Mouse (Mus musculus): Measurements from ENCODE around the gene Trpm3. TPM values are rescaled to one million over a fixed set of nuclear protein-coding genes. Genes with fewer than 3 reads are reported as not detected.

Trpm3 gene
- polyA plus RNA-seq, 1 experiment = 0.30 TPM

DNA sequence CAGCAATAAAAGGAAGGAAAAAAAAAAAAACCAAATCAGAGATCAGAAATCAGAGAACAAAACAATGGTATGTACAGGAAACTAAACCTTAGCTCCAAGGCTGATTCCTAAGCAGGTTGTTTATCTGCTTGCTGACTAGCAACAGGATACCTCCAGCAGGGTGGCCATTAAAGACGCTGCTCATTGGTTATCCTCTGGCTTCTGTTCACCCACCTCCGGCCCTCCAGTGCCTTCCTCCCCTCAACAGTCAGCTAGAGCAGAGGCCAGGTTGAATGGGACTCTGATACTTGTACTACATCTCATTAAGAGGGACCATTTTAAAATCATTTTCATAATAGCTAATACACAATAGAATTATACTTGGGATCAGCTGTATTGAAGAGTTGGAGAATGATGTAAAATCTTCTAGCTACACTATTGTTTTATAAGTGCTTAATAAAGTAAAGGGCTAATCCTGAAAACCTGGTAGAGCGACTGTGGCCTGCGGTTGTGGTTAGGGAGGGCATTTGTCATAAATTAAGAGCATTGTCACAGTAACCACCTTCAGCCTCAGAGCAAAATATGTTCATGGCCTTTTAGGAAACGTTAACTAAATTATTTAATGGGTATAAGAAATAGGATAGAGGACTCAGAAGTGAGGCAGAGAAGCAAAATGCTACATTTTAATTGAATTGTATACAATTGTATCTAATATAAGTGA lies 469.3 kb downstream of the Trpm3 start:
- TF ChIP-seq CTCF (IDR thresholded peaks at IDR 0.05; ENCODE audit: borderline replicate concordance, control insufficient read depth, extremely low read depth, insufficient read depth, low read length, poor library complexity) (no peak), POLR2A (IDR thresholded peaks at IDR 0.05; ENCODE audit: control insufficient read depth, extremely low read depth, insufficient read depth, low read length, poor library complexity) (no peak)
- Histone ChIP-seq H3K27me3 (ENCODE audit: control insufficient read depth, insufficient read depth, low read length) (no peaks in the 10 kb centered on the region), H3K27ac (ENCODE audit: control insufficient read depth, insufficient read depth, low read length) (no peak overlapping the region), H3K4me1 (replicated peaks; ENCODE audit: control insufficient read depth, insufficient read depth, low read length) (no peaks in the 10 kb centered on the region), H3K36me3 (ENCODE audit: control insufficient read depth, insufficient read depth, low read length) (no peaks in the 10 kb centered on the region), H3K4me3 (ENCODE audit: control insufficient read depth, insufficient read depth, low read length) (no peak overlapping the region)
- no peak for DNase-seq
- WGBS = 22% methylated on average over 5 of the region's 5 CpGs

DNA sequence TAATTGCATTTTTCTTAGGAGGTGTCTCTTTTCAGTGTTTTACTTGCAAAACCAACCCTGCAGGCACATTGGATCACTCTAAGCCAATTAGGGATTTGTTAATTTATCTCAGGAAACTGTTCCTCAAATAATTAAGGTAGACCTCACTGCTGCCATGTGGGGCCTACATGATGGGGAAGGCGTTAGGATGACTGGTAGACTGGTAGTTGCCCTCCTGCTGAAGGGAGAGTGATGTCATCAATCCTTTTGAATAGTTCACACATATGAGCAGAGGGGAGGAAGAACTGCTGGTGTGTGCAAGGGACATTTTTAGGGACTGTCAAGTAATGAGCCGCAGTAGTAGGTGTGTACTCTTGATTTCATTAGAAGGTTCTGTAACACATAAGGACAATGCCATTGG lies 472.8 kb downstream of the Trpm3 start:
- H3K4me1 ChIP-seq (replicated peaks; ENCODE audit: control insufficient read depth, insufficient read depth, low read length) = no peaks in the 10 kb centered on the region
- TF ChIP-seq CTCF (IDR thresholded peaks at IDR 0.05; ENCODE audit: borderline replicate concordance, control insufficient read depth, extremely low read depth, insufficient read depth, low read length, poor library complexity) = no peak
- TF ChIP-seq POLR2A (IDR thresholded peaks at IDR 0.05; ENCODE audit: control insufficient read depth, extremely low read depth, insufficient read depth, low read length, poor library complexity) = no peak
- H3K27ac ChIP-seq (ENCODE audit: control insufficient read depth, insufficient read depth, low read length) = no peak overlapping the region
- 96% methylated on average over 2 of the region's 2 CpGs for WGBS
- H3K36me3 ChIP-seq (ENCODE audit: control insufficient read depth, insufficient read depth, low read length) = no peaks in the 10 kb centered on the region
- no peaks in the 10 kb centered on the region for H3K27me3 ChIP-seq (ENCODE audit: control insufficient read depth, insufficient read depth, low read length)
- DNase-seq = no peak
- H3K4me3 ChIP-seq (ENCODE audit: control insufficient read depth, insufficient read depth, low read length) = no peak overlapping the region

- WGBS = 91% methylated on average over 6 of the region's 6 CpGs
- DNase-seq = no peak
- TF ChIP-seq POLR2A (IDR thresholded peaks at IDR 0.05; ENCODE audit: control insufficient read depth, extremely low read depth, insufficient read depth, low read length, poor library complexity) = no peak
- TF ChIP-seq CTCF (IDR thresholded peaks at IDR 0.05; ENCODE audit: borderline replicate concordance, control insufficient read depth, extremely low read depth, insufficient read depth, low read length, poor library complexity) = no peak
- Histone ChIP-seq H3K4me3 (ENCODE audit: control insufficient read depth, insufficient read depth, low read length) (no peak overlapping the region), H3K27ac (ENCODE audit: control insufficient read depth, insufficient read depth, low read length) (no peak overlapping the region), H3K36me3 (ENCODE audit: control insufficient read depth, insufficient read depth, low read length) (no peaks in the 10 kb centered on the region), H3K4me1 (replicated peaks; ENCODE audit: control insufficient read depth, insufficient read depth, low read length) (no peaks in the 10 kb centered on the region), H3K27me3 (ENCODE audit: control insufficient read depth, insufficient read depth, low read length) (no peaks in the 10 kb centered on the region)
Measured at GRCm38 (mm10) chr19:22615367-22615766, 476.5 kb downstream of the Trpm3 start.

GRCm38 (mm10) chr19:22624801-22625513 lies 486.1 kb downstream of the Trpm3 start:
- H3K36me3 ChIP-seq (ENCODE audit: control insufficient read depth, insufficient read depth, low read length) = no peaks in the 10 kb centered on the region
- no peak overlapping the region for H3K4me3 ChIP-seq (ENCODE audit: control insufficient read depth, insufficient read depth, low read length)
- H3K4me1 ChIP-seq (replicated peaks; ENCODE audit: control insufficient read depth, insufficient read depth, low read length) = no peaks in the 10 kb centered on the region
- DNase-seq = no peak
- 81% methylated on average over 3 of the region's 3 CpGs for WGBS
- no peak for TF ChIP-seq CTCF (IDR thresholded peaks at IDR 0.05; ENCODE audit: borderline replicate concordance, control insufficient read depth, extremely low read depth, insufficient read depth, low read length, poor library complexity)
- no peak overlapping the region for H3K27ac ChIP-seq (ENCODE audit: control insufficient read depth, insufficient read depth, low read length)
- H3K27me3 ChIP-seq (ENCODE audit: control insufficient read depth, insufficient read depth, low read length) = no peaks in the 10 kb centered on the region

DNA sequence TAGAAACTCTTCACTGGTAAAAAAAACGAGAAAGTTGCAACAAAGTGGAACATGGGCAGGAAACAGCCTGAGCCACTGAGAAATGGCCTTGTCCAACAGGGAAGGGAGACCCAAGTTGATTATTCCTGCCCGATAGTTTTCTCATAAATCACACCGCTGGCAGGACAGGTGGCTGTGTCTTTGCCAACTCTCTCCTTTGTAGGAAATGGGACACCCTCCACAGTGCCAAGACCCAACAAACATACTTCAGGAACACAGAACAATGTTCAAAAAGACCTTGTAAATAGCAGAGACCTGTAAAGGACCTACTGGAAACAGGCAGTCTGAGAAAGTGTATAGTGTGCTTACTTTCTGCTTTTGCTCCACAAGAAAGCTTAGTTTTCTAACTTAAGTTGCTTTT lies 490.0 kb downstream of the Trpm3 start:
- Histone ChIP-seq H3K27ac (ENCODE audit: control insufficient read depth, insufficient read depth, low read length) (no peak overlapping the region), H3K36me3 (ENCODE audit: control insufficient read depth, insufficient read depth, low read length) (no peaks in the 10 kb centered on the region), H3K27me3 (ENCODE audit: control insufficient read depth, insufficient read depth, low read length) (no peaks in the 10 kb centered on the region), H3K4me1 (replicated peaks; ENCODE audit: control insufficient read depth, insufficient read depth, low read length) (no peaks in the 10 kb centered on the region), H3K4me3 (ENCODE audit: control insufficient read depth, insufficient read depth, low read length) (no peak overlapping the region)
- WGBS = 68% methylated on average over 3 of the region's 3 CpGs
- TF ChIP-seq CTCF (IDR thresholded peaks at IDR 0.05; ENCODE audit: borderline replicate concordance, control insufficient read depth, extremely low read depth, insufficient read depth, low read length, poor library complexity) (no peak), POLR2A (IDR thresholded peaks at IDR 0.05; ENCODE audit: control insufficient read depth, extremely low read depth, insufficient read depth, low read length, poor library complexity) (no peak)
- no peak for DNase-seq

GRCm38 (mm10) chr19:22631316-22631715 lies 492.5 kb downstream of the Trpm3 start:
- WGBS = 79% methylated on average over 6 of the region's 6 CpGs
- Histone ChIP-seq H3K27me3 (ENCODE audit: control insufficient read depth, insufficient read depth, low read length) (no peaks in the 10 kb centered on the region), H3K27ac (ENCODE audit: control insufficient read depth, insufficient read depth, low read length) (no peak overlapping the region), H3K36me3 (ENCODE audit: control insufficient read depth, insufficient read depth, low read length) (no peaks in the 10 kb centered on the region), H3K4me1 (replicated peaks; ENCODE audit: control insufficient read depth, insufficient read depth, low read length) (no peaks in the 10 kb centered on the region), H3K4me3 (ENCODE audit: control insufficient read depth, insufficient read depth, low read length) (no peak overlapping the region)
- DNase-seq = no peak
- no peak for TF ChIP-seq POLR2A (IDR thresholded peaks at IDR 0.05; ENCODE audit: control insufficient read depth, extremely low read depth, insufficient read depth, low read length, poor library complexity)
- TF ChIP-seq CTCF (IDR thresholded peaks at IDR 0.05; ENCODE audit: borderline replicate concordance, control insufficient read depth, extremely low read depth, insufficient read depth, low read length, poor library complexity) = no peak
